Mouse (Mus musculus) stomach, postnatal 0 days (tissue): ENCODE measurements around the gene Rab12. TPM values are rescaled to one million over a fixed set of nuclear protein-coding genes. Genes with fewer than 3 reads are reported as not detected.
A peak's percentile ranks its signal among the peaks of the same experiment; 100 is the strongest.

Experiments used
- ATAC-seq: fragments of 200-750 bp; cut with Nextera tagmentation; 2 replicates; pipeline ENCODE4 v1.8.0; 2017; ENCODE audit not compliant: low FRiP score, low TSS enrichment
- DNase-seq: peaks from one replicate; pipeline ENCODE4 v3.0.0-alpha.2; 2016; ENCODE audit warnings: low spot score
- H3K27ac ChIP-seq: fragments of 300-500 bp; sonication (generic); replicated peaks from 2 replicates; pipeline ENCODE4 v1.5.1; 2014; ENCODE audit warnings: mild to moderate bottlenecking, control low read depth
- H3K27me3 ChIP-seq: fragments of 300-500 bp; sonication (generic); 2 replicates; pipeline ENCODE4 v1.6.1; 2014; ENCODE audit warnings: low read length; ENCODE audit not compliant: control insufficient read depth, insufficient read depth
- H3K36me3 ChIP-seq: fragments of 300-500 bp; sonication (generic); 2 replicates; pipeline ENCODE4 v1.6.1; 2014; ENCODE audit warnings: low read length, mixed read lengths; ENCODE audit not compliant: control insufficient read depth, insufficient read depth
- H3K4me1 ChIP-seq: fragments of 300-500 bp; sonication (generic); replicated peaks from 2 replicates; pipeline ENCODE4 v1.6.1; 2014; ENCODE audit warnings: antibody characterized with exemption; ENCODE audit not compliant: control insufficient read depth, insufficient read depth
- H3K4me2 ChIP-seq: fragments of 300-500 bp; sonication (generic); replicated peaks from 2 replicates; pipeline ENCODE4 v1.6.1; 2014; ENCODE audit warnings: low read depth, mild to moderate bottlenecking, control low read depth, moderate library complexity
- H3K4me3 ChIP-seq: fragments of 300-500 bp; sonication (generic); 2 replicates; pipeline ENCODE4 v1.5.1; 2014; ENCODE audit warnings: low read depth, low read length, control low read depth
- H3K9ac ChIP-seq: fragments of 300-500 bp; sonication (generic); 2 replicates; pipeline ENCODE4 v1.6.1; 2014; ENCODE audit warnings: mild to moderate bottlenecking, low read length, control low read depth, mixed read lengths
- H3K9me3 ChIP-seq: fragments of 300-500 bp; sonication (generic); 2 replicates; pipeline ENCODE4 v1.6.1; 2016; ENCODE audit warnings: low read length; ENCODE audit not compliant: control insufficient read depth
- CTCF ChIP-seq: IDR thresholded peaks from 2 replicates; pipeline ENCODE4 v1.5.1; 2016; ENCODE audit warnings: antibody characterized with exemption, low read depth, mild to moderate bottlenecking, moderate library complexity
- EP300 ChIP-seq: optimal IDR thresholded peaks from 2 replicates; pipeline ENCODE3; 2016; ENCODE audit warnings: antibody characterized with exemption
- WGBS: fragments of 180-500 bp; shearing (Covaris S2); extraction: QIAGEN DNeasy Blood & Tissue Kit; methylation state at CpG from one replicate; pipeline ENCODE4 v1.1.7; 2014; 5-methylcytosine and 5-hydroxymethylcytosine counted together
- polyA plus RNA-seq: library from polyadenylated mRNA; unstranded; fragments of >200 nt; fragmentation: Nextera tagmentation; extraction: Ambion mirVana; gene quantifications from 2 replicates; pipeline ENCODE4 v1.2.1, GENCODE M21; 2015

Gene Rab12
- polyA plus RNA-seq, 1 experiment from 2014 or later = 24.5 TPM

DNA sequence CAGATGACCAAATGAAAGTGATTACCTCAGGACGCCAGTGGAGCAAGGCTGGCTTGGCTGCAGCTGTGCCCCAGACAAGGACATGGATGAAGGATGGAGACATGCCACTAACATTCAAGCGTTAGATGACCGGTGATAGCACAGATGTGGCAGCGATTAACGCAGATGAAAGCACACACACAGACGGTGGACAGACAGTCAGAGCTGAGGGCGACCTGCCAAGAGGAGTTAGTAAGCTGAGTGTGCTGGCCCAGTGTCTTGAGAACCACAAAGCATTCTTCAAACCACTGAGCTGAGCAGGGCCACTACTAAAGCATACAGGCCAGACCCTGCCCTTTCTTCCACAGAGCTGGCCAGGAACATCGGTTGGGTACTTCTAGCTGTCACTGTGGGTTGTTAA lies 14.6 kb downstream of the Rab12 start:
- WGBS = 58% methylated on average over 8 of the region's 8 CpGs

GRCm38 (mm10) chr17:66504248-66504647 lies 15.3 kb downstream of the Rab12 start:
- peaks cover 10% of the 10 kb centered on the region for H3K36me3 ChIP-seq

More for the DNA sequence above, 14.6 kb downstream of the Rab12 start:
- DNase-seq (no peak), ATAC-seq (no peak)
- H3K9ac ChIP-seq = no peak overlapping the region
- no peak overlapping the region for H3K4me3 ChIP-seq
- TF ChIP-seq CTCF (no peak), EP300 (no peak)
- H3K4me1 ChIP-seq = peaks cover under 1% of the 10 kb centered on the region
- H3K27me3 ChIP-seq = no peaks in the 10 kb centered on the region
- H3K4me2 ChIP-seq = no peak overlapping the region
- peaks cover 8% of the 10 kb centered on the region for H3K36me3 ChIP-seq
- H3K27ac ChIP-seq = no peak overlapping the region
- H3K9me3 ChIP-seq = no peaks in the 10 kb centered on the region

GRCm38 (mm10) chr17:66503466-66503865 lies 16.1 kb downstream of the Rab12 start:
- no peaks in the 10 kb centered on the region for H3K4me1 ChIP-seq
- no peaks in the 10 kb centered on the region for H3K9me3 ChIP-seq
- no peak overlapping the region for H3K4me2 ChIP-seq
- 72% methylated on average over 9 of the region's 9 CpGs for WGBS
- ATAC-seq = no peak
- TF ChIP-seq CTCF (no peak), EP300 (no peak)
- 0 out of 2 replicates have a peak overlapping the region, but pooled peaks have one; percentile 14 for H3K27ac ChIP-seq
- no peak overlapping the region for H3K9ac ChIP-seq
- H3K36me3 ChIP-seq = peaks cover 13% of the 10 kb centered on the region
- no peak for DNase-seq
- H3K4me3 ChIP-seq = no peak overlapping the region
- H3K27me3 ChIP-seq = no peaks in the 10 kb centered on the region

More at GRCm38 (mm10) chr17:66504248-66504647, 15.3 kb downstream of the Rab12 start:
- Histone ChIP-seq H3K4me2 (no peak overlapping the region), H3K9me3 (no peaks in the 10 kb centered on the region), H3K27ac (no peak overlapping the region), H3K4me1 (no peaks in the 10 kb centered on the region), H3K4me3 (no peak overlapping the region), H3K9ac (no peak overlapping the region), H3K27me3 (no peaks in the 10 kb centered on the region)
- WGBS = 90% methylated on average over 2 of the region's 2 CpGs
- ATAC-seq (no peak), DNase-seq (no peak)
- no peak for TF ChIP-seq EP300
- no peak for TF ChIP-seq CTCF

GRCm38 (mm10) chr17:66502865-66503264 lies 16.7 kb downstream of the Rab12 start:
- ATAC-seq (no peak), DNase-seq (no peak)
- Histone ChIP-seq H3K9ac (no peak overlapping the region), H3K4me2 (no peak overlapping the region), H3K9me3 (no peaks in the 10 kb centered on the region), H3K36me3 (peaks cover 15% of the 10 kb centered on the region), H3K27ac (no peak overlapping the region), H3K4me1 (no peaks in the 10 kb centered on the region), H3K4me3 (no peak overlapping the region), H3K27me3 (no peaks in the 10 kb centered on the region)
- 66% methylated on average over 6 of the region's 6 CpGs for WGBS
- TF ChIP-seq CTCF = no peak
- TF ChIP-seq EP300 = no peak

DNA sequence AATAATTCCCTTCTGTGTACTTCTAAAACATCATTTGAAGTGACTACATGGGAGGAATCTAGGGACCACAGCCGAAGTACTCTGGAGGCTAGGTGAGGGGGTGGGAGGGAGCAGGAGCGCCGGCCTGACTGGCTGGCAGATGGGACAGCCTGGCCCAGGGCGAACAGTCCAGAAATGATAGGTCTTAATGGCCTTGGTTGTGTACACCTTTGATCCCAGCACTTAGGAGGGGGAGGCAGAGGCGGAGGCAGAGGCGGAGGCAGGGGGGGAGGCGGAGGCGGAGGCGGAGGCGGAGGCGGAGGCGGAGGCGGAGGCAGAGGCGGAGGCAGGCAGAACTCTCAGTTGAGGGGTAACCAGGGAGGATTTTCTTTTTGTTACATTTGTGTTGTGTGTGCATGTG lies 20.9 kb downstream of the Rab12 start:
- H3K4me2 ChIP-seq = no peak overlapping the region
- ATAC-seq (no peak), DNase-seq (no peak)
- no peaks in the 10 kb centered on the region for H3K9me3 ChIP-seq
- TF ChIP-seq EP300 = no peak
- no peak for TF ChIP-seq CTCF
- H3K4me1 ChIP-seq = no peaks in the 10 kb centered on the region
- no peak overlapping the region for H3K27ac ChIP-seq
- H3K4me3 ChIP-seq = no peak overlapping the region
- H3K9ac ChIP-seq = no peak overlapping the region
- H3K27me3 ChIP-seq = no peaks in the 10 kb centered on the region
- H3K36me3 ChIP-seq = peaks cover 14% of the 10 kb centered on the region
- WGBS = 81% methylated on average over 14 of the region's 14 CpGs

GRCm38 (mm10) chr17:66496589-66496988 lies 22.9 kb downstream of the Rab12 start:
- H3K9ac ChIP-seq = no peak overlapping the region
- no peak for DNase-seq
- no peak overlapping the region for H3K27ac ChIP-seq
- no peaks in the 10 kb centered on the region for H3K4me1 ChIP-seq
- H3K36me3 ChIP-seq = peaks cover 14% of the 10 kb centered on the region; the same call in 1 of the 2 replicates
- no peak overlapping the region for H3K4me2 ChIP-seq
- TF ChIP-seq CTCF = no peak
- no peak for TF ChIP-seq EP300
- H3K4me3 ChIP-seq = no peak overlapping the region
- no peaks in the 10 kb centered on the region for H3K27me3 ChIP-seq
- H3K9me3 ChIP-seq = no peaks in the 10 kb centered on the region
- WGBS = 90% methylated on average over 9 of the region's 9 CpGs
- ATAC-seq = no peak
